Mouse (Mus musculus): ENCODE measurements around the gene Nup107.
"Not testable (repeated sequence)": the region's sequence is repeated elsewhere in the genome, so short reads cannot be mapped to it uniquely, and the experiment has no call there.

Gene Nup107

DNA sequence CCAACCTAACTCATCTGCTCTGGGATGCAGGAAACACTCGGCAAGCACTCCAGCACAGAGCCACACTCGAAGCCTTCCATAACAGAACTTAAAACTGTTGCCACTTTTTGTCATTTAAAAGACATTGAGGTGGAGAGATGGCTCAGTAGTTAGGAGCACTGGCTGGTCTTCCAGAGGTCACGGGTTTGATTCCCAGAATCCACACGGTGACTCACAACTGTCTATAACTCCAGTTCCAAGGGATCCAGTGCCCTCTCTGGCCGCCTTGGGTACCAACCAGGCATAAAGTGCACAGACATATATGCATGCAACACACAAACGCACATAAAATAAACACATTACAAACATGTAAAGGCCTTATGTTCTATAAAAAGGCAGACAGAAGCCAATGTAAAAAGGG, 31.0 kb downstream of the Nup107 start:
- no peak for DNase-seq

DNA sequence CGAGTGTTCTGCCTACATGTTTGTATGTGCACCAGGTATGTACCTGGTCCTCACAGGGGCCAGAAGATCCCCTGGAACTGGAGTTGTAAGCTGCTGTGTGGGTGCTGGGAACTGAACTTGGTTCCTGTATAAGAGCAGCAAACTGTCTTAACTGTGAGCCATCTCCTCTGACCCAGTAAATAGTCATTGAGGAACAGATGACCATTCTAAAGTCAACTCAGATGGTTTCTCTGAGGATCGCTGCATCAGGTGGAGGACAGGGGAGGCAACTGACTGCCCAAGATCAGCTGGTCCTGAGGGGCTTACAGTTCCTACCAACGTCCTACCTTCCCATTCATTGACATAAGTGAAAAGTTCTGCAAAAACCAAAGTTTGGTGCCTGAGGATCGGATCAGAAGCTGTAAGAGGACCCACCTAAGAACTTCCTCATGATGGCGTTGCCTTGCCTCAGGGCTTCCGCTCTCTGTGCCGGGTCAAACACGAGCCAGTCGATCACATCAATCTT, 31.6 kb downstream of the Nup107 start:
- no peak for DNase-seq

DNA sequence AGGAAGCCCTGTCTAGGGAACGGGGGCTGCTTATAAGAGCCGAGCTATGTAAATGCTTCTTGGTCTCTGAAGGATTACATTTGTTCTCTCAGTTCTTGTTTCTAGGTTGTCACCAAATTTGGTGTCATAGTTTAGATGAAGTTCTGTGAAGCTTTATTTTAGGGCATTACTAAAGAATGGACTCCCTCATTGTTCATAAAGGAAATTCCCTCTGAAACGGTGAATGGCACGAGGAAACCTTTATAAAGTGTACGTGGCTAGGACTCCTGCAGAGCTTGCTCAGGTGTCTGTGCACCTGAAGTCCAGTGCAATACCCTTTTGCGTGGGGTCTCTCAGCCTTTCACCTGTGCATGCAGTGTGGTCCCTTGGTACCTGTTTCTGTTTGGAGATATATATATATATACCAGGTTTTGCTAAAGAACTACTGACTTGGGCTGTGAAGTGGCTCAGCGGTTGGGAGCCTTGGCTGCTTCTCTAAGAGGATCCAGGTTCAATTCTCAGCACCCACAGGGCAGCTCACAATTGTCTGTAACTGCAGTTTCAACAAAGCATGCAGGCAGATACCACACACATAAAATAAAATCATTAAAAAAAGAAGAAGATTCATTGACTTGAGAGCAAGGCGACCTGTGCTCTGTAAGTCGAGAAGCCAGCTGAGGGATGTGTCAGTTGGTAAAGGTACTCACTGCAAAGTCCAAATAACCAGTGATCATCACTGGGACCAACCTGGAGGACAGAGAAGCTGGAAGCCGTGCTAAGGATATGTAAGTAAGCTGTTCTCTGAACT, 32.5 kb downstream of the Nup107 start:
- DNase-seq = no peak

DNA sequence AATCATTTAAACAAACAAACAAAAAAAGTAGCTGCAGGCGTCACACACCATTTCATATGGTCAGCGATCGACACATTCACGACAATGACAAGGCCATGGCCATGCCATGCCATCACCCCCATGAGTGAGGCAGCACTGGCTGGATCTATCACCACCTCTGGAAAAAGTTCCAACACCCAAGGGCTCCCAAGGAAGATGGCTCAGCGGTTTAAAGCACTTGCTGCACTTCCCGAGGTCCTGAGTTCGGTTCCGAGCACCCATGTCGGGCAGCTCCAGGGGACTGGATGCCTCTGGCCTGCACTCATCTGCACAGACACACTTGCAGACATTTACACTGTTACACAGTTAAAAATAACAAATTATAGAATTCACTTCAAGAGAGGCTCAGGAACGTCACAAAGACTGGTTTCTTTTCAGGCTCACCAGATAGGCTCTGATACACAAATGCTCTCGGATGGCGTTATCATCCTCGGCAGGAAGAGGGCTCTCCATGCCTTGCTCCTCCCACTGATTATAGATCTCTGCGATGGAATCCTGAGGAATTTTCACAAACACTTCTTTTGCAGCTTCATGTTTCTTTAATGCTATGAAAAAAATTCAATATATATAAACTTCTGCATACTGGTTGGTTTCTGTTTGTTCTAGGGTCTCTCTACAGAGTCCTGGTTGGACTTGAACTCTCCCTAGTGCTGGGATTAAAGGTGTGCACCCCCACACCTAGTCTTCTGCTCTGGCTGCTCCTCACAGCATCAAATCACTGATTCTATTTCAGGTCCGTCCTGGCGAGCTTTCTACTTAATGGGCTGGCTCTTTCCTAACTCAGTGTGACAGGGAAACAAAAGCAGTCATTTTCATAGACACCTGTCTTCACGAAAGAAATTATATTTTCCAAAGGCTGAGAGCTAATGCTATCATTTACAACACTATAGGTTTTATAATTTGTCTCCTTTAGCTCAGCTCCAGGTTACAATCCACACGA, 33.5 kb downstream of the Nup107 start:
- DNase-seq = no peak

DNA sequence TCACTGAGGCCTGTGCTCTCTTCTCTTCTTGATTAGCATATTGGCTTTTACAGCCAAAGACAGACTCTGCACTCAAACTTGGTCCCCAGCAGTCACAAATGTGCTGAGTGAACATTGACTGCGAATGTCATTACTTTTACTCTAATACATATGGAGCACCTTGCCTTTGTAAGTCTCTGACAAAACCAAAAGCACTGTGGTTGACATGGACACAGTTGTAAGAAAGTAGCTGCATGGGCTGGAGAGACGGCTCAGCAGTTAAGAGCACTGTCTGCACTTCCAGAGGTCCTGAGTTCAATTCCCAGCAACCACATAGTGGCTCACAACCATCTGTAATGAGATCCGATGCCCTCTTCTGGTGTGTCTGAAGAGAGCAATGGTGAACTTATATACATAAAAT, 34.2 kb downstream of the Nup107 start:
- DNase-seq = not testable (repeated sequence)

DNA sequence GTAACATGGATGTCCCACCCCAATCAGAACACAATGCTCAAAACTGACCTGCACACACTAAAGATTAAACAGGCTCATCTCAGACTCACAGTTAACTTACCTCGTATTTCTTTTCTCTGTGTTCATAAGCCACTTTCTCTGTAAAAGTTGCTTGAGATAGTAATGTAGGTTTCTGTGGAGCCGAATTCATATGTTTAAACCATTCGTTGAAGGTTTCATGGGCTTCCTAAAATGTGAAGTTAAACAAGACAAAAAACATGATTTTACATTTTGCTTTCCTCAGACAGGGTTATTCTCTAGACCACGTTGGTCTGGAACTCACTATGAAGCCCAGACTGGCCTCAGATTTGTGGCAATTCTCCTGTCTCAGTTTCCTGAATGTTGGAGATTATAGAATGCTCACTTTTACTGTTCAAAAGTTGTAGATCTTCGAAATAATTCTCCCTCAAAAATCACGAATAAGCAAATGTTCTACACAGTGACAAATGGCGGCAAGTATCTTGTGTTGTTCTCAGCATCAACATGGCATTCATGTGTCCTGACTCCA, 34.6 kb downstream of the Nup107 start:
- DNase-seq = no peak

DNA sequence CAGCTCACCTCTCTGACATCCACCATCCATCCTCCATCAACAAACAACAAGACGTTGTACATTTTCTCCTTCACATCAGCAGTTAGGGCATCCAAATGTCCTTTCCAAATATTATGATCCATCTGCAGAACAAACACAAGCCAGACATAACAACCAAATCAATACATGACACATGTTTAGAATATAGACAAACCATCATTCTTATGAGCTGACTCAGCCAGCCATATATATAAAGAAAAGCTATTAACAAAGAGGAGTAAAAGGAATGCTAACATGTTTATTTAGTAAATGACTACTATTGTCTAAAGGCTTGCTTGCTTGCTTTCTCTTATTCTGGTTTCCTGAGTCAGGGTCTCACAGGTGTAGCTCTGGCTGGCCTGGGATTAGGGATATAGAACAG, 35.2 kb downstream of the Nup107 start:
- DNase-seq = no peak

DNA sequence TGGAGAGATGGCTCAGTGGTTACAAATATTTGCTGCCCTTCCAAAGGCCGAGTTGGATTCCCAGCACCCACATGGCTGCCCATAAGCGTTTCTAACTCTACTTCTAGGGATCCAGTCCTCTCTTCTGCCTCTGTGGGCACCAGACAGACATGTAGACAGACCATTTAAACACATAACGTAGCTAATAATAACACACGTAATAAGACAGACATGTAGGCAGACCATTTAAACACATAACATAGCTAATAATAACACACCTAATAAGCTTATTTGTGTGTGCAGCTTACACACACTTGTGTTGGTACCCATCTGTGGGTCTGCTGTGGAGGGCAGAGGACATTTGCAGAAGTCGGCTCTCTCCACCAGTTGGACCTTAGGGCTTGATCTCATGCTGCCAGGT, 35.7 kb downstream of the Nup107 start:
- DNase-seq = no peak

DNA sequence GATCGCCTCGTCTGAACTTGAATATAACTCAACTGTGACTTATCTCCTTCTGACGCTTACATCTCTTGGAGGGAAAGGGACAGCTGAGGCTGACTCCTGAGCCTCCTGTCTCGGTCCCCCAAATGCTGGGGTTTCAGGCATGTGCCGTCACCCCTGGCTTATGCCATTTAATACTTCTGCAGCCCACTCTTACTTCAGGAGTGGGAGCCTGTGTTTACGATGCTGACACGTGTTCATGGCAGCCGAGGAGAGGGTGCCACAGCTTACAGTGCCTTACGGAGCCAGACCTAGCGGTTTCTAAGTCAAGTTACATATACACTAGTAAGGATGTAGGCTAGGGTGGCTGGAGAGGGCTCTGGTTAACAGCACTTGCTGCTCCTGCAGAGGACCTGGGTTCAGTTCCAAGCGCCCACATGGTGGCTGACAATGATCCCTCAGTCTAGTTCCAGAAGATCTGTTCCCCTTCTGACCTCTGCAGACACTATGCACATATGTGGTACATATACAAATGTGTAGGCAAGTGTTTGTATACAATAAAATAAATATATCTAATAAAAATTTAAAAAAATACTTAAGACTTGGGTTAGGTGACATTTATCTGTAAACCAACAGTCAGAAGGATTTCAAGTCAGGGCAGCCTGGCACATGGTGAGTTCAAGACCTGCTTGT, 36.6 kb downstream of the Nup107 start:
- no peak for DNase-seq

DNA sequence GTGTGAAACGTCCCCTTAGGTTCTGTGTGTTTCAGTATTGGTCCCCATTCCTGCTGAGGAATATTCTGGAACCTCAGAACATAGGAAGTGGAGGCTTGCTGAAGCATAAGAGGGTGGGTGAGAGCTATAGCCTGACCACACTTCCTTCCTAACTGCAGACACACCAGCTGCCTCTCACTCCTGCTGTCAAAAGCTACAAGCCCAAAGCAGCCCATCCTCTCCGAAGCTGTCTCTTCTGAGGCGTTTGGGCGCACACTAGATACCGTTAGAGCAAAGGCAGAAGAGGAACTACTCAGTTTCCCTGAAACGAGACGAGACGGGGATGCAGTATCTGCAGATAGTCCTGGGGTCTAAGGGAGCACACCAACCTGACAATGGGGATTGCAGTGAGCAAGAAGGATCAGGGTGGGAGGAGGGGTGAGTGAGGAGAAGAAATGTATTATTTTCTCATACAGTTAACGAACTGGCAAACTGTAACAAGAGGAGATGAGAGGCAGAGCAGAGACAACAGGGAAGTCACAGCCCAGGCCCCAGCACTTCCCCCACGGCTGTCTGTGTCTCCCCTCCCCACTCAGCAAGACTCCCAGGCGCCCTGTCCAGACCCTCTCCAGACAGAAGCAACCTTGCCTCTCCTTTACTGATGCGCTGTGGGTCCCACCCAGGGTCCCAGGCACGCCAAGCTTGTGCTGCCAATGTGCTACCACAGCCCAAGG, 37.3 kb downstream of the Nup107 start:
- DNase-seq = no peak

DNA sequence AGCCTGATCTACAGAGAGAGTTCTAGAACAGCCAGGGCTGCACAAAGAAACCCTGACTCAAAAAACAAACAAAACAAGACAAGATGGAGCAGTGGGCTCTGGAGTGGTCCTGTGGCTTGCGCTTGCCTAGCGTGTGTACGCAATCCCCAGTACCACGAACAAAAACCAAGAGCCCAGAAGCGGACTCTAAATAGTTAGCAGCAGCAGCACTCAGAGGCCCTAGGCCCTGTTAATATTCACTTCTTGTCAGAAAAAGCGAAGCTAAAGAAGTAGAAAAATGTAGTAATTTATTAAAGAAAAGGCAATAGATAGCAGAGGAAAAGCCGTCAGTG, 37.9 kb downstream of the Nup107 start:
- no peak for DNase-seq

DNA sequence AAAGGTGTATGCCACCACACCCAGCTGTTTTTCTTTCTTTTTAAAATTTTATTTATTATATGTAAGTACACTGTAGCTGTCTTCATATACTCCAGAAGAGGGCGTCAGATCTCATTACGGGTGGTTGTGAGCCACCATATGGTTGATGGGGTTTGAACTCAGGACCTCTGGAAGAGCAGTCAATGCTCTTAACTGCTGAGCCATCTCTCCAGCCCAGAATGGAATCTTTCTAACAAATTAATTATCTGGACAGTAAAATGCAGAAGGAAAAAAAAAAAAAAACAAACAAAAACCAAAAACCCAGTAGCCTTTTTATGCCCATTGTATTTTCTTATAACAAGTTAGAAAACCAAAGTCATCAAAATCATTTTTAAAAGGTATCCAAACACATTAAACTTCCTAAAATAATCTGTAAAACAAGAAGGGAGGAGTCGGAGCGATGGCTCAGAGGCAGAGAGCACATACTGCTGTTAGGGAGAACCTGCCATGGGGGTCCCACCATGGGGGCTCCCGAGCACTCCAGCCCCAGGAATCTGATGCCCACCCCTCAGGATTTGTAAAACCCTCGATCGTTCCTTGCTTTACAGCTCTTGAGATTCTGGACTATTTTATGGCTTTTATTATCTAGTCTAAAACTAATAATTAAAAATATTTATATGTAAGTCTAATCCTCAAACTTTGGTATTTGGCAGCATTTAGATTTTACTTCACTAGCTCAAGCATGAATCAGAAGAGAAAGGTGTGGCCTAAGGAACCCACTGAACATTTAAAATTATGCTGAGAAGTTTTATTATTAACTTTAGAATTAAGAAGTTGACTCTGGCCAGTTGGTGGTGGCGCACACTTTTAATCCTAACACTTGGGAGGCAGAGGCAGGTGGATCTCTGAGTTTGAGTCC, 38.5 kb downstream of the Nup107 start:
- no peak for DNase-seq

DNA sequence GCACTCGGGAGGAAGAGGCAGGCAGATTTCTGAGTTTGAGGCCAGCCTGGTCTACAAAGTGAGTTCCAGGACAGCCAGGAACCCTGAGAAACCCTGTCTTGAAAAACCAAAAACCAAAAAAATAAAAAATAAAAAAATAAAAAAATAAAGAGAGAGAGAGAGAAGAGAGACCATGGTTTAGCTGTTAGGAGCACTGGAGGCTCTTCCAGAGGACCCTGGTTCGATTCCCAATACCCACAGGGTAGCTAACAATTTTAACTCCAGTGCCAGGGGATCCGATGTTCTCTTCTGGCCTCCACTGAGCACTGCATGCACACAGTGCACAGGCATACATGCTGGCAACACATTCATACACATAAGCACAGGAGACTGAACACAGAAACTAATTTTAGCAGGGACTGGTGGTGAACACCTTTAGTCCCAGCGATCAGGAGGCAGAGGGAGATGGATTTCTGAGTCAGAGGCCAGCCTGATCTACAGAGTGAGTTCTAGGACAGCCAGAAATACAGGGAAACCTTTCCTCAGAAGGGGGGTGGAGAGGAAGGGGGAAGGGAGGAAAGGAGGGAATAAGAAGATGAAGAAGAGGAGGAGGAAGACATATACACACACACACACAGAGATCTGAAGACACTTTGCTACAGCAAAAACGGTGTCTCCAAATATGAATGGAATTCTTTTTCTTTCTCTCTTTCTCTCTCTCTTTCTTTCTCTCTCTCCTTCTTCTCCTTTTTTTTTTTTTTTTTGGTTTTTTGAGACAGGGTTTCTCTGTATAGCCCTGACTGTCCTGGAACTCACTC, 39.5 kb downstream of the Nup107 start:
- no peak for DNase-seq

DNA sequence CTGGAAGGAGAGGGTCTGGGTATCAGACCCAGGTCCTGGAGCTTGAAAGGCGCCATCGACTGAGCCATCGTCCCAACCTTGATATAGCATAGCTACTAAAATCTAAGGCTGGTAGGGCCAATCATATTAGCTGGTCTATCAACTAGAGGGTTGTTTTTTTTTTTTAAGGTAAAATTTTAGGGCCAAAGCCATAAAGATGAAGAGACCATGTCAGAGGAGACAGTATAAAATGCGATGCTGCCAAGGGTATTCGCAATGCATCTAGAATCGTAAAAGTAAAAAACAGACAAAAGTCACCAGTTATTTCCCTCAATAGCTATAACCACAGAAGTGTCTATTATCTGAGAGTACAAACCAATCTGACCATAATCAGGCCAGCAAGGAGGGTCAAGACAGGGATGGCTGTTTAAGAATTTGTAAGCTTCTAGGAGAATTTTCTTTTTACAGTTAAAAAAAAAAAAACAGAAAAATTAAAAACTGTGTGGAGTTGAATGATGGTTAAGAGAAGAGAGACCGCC, 40.1 kb downstream of the Nup107 start:
- no peak for DNase-seq

DNA sequence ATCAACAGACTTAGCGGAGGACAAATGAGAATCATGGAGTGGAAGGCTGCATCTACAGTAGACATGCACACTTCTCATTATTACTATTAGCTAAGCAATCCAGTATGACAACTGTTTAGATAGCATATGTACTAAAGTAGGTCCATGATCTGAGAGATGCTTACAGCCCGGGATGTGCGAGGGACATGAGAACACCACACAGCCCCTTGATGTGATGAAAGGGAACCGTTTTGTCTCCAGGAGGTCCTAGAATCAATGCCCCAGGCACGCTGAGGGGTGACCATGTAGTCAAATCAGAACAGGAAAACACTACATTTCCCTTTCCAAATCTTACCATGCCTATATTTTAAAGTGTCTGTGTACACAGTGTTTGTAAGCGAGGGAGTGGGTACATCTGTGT, 40.8 kb downstream of the Nup107 start:
- no peak for DNase-seq

DNA sequence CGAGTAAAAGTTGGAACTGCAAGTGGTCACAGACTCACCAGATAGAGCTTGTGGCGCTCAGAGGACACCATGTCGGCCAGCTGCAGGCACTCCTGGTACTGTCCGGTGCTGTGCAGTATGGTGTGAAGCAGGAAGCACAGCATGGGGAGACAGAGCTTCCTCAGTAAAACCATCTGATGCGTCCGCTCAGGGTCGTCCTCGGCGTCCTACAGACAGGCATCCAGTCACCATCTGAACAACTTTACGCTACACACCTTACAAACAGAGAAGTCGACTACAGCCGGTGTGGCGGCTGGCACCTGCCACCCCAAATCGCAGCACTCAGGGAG, 41.3 kb downstream of the Nup107 start:
- no peak for DNase-seq

DNA sequence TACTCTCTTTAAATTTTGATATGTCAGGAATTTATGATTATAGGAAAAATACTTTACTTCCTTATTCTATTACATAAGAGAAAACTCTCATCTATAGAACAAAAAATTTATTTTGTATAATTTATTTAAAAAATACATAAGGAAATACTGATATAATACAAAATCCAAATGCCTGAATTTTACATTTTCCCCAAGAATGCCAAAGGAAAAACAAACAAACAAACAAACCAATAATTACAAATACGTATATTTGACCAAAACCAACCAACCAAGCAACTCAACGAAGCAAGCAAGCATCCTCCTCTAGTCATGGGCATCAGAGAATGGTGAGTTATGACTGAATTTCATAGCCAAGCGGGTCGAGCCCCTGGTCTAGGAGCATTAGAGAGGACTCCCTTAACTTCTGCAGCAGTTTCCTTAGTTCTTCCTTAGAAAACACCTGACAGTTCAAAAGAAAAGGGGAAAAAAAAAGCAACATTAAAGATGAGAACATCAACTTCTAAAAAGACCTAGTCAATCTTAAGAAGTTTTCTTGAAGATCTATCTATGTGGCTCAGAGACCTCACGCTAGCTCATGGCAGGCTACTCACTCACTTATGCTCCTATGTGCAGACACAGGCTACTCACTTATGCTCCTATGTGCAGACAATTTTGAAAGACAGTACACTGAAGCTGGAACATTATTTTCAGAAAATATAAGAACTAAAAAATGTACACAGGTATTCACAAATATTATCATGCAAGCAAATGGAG, 41.8 kb downstream of the Nup107 start:
- DNase-seq = no peak

DNA sequence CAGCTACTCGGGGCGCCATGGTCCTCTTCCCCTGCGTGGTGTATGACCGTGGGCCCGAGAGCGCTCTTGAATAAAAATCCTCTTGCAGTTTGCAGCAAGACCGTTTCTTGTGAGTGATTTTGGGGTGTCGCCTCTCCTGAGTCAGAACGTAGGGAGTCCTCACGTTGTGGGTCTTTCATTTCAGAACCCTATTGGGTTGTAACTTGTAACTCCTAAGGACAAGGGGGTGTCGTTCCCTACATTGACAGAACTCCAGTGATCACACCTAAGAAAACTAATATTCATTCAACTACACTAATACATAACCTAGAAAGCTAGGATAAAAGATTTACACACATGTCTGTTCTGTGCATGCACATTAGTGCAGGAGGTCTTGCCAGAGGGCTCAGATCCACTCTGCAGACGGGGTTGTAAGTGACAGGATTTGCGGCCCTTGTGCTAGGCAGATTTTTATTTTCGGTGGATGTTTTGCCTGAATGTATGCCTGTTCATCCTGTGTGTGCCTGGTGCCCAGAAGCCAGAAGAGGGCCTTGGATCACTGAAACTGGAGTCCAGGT, 42.6 kb downstream of the Nup107 start:
- no peak for DNase-seq

DNA sequence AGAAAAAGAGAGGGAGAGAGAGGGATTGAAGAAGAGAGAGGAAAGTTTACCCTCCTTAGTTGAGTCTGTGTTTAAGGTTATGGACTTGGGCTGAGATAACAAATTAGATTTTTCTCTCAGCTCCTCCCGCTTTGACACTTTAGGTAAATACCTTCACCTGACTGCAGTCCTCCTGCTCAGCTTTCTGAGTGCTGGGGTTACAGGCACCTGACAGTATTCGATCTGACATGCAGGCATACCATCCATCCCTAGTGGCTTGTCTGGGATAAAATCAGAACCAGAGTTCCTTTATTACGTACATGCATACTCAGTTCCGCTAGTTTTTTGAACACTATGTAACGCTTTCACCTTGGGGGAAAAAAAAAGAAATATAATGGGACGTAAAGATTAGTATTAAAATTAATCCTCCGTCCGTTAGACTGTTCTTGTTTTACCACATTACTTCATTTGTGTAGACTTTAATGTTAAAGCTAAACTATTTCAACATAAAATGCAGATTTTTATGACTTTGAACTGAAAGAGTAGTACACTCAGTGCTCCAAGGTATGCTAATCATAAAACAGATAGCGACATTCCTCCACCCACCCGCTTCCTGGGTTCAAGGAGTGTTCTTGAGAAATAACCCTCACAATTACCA, 43.3 kb downstream of the Nup107 start:
- DNase-seq = no peak

Measured in cerebellum, adult 8-10 months (tissue).